Mouse (Mus musculus) neural tube, embryonic 14.5 days (tissue): ENCODE results near the gene Mcpt9. TPM values are rescaled to one million over a fixed set of nuclear protein-coding genes. Genes with fewer than 3 reads are reported as not detected.
"Not testable (repeated sequence)": the region's sequence is repeated elsewhere in the genome, so short reads cannot be mapped to it uniquely, and the experiment has no call there.

Experiments used
- ATAC-seq: fragments of 200-750 bp; cut with Nextera tagmentation; 2 replicates; pipeline ENCODE4 v1.8.0; 2017; ENCODE audit warnings: low read depth, mild to moderate bottlenecking, moderate TSS enrichment, moderate library complexity
- H3K27ac ChIP-seq: fragments of 300-500 bp; sonication (generic); 2 replicates; pipeline ENCODE4 v1.5.1; 2014; ENCODE audit warnings: low read depth, mild to moderate bottlenecking, control low read depth, low read length, moderate library complexity, mixed read lengths
- H3K27me3 ChIP-seq: fragments of 300-500 bp; sonication (generic); 2 replicates; pipeline ENCODE4 v1.6.1; 2014; ENCODE audit warnings: low read length; ENCODE audit not compliant: control insufficient read depth, insufficient read depth
- H3K36me3 ChIP-seq: fragments of 300-500 bp; sonication (generic); 2 replicates; pipeline ENCODE4 v1.6.1; 2014; ENCODE audit warnings: low read length, mixed read lengths; ENCODE audit not compliant: control insufficient read depth, insufficient read depth
- H3K4me1 ChIP-seq: fragments of 300-500 bp; sonication (generic); 2 replicates; pipeline ENCODE4 v1.6.1; 2014; ENCODE audit warnings: low read length; ENCODE audit not compliant: control insufficient read depth, insufficient read depth
- H3K4me2 ChIP-seq: fragments of 300-500 bp; sonication (generic); 2 replicates; pipeline ENCODE4 v1.6.1; 2014; ENCODE audit warnings: mild to moderate bottlenecking, low read depth, low read length, control low read depth
- H3K4me3 ChIP-seq: fragments of 300-500 bp; sonication (generic); 2 replicates; pipeline ENCODE4 v1.5.1; 2014; ENCODE audit warnings: low read depth, low read length, control low read depth, mixed read lengths
- H3K9ac ChIP-seq: fragments of 300-500 bp; sonication (generic); replicated peaks from 2 replicates; pipeline ENCODE4 v1.6.1; 2014; ENCODE audit warnings: low read depth, mild to moderate bottlenecking, control low read depth, low read length, mixed read lengths
- H3K9me3 ChIP-seq: fragments of 300-500 bp; sonication (generic); 2 replicates; pipeline ENCODE4 v1.6.1; 2016; ENCODE audit warnings: low read length; ENCODE audit not compliant: control insufficient read depth
- WGBS: fragments of 180-500 bp; shearing (Covaris S2); extraction: QIAGEN DNeasy Blood & Tissue Kit; methylation state at CpG from one replicate; pipeline ENCODE4 v1.1.7; 2014; 5-methylcytosine and 5-hydroxymethylcytosine counted together
- polyA plus RNA-seq: library from polyadenylated mRNA; unstranded; fragments of >200 nt; fragmentation: Nextera tagmentation; extraction: Ambion mirVana; gene quantifications from 2 replicates; pipeline ENCODE4 v1.2.1, GENCODE M21; 2014

Gene Mcpt9
- not detected in 2 replicates for polyA plus RNA-seq

- not testable (repeated sequence) for ATAC-seq, H3K4me2 ChIP-seq, H3K9me3 ChIP-seq, H3K4me1 ChIP-seq, H3K36me3 ChIP-seq, H3K9ac ChIP-seq, H3K4me3 ChIP-seq, H3K27ac ChIP-seq, H3K27me3 ChIP-seq
- WGBS: 75% methylated on average over 3 of the region's 3 CpGs
Observed at GRCm38 (mm10) chr14:56030395-56030794, at the start of gene Mcpt9. Gene Mcpt9, minus strand, starts transcription at chr14:56030495.

GRCm38 (mm10) chr14:56062213-56062612 is 31.9 kb upstream of the Mcpt9 start, which contains the start of gene Mcpt4:
Gene Mcpt4, minus strand, starts transcription at chr14:56062313.
- not testable (repeated sequence) for H3K27me3 ChIP-seq, H3K27ac ChIP-seq, H3K4me1 ChIP-seq, H3K4me2 ChIP-seq, H3K36me3 ChIP-seq, H3K9me3 ChIP-seq, H3K4me3 ChIP-seq, H3K9ac ChIP-seq, ATAC-seq
- WGBS: 83% methylated on average over 3 of the region's 3 CpGs

- Histone ChIP-seq H3K9ac (no peak overlapping the region), H3K4me1 (no peaks in the 10 kb centered on the region), H3K9me3 (no peaks in the 10 kb centered on the region), H3K27me3 (no peaks in the 10 kb centered on the region), H3K4me2 (no peak overlapping the region), H3K36me3 (no peaks in the 10 kb centered on the region), H3K27ac (no peak overlapping the region), H3K4me3 (no peak overlapping the region)
- 88% methylated on average over 4 of the region's 4 CpGs for WGBS
- ATAC-seq: no peak
Observed at GRCm38 (mm10) chr14:56057722-56058121, 27.4 kb upstream of the Mcpt9 start.

GRCm38 (mm10) chr14:56055408-56055807 is 25.1 kb upstream of the Mcpt9 start:
- Histone ChIP-seq H3K27ac (no peak overlapping the region), H3K36me3 (no peaks in the 10 kb centered on the region), H3K4me3 (no peak overlapping the region), H3K4me1 (no peaks in the 10 kb centered on the region), H3K9ac (no peak overlapping the region), H3K27me3 (no peaks in the 10 kb centered on the region), H3K4me2 (no peak overlapping the region), H3K9me3 (no peaks in the 10 kb centered on the region)
- 90% methylated on average over 3 of the region's 3 CpGs for WGBS
- no peak for ATAC-seq

DNA sequence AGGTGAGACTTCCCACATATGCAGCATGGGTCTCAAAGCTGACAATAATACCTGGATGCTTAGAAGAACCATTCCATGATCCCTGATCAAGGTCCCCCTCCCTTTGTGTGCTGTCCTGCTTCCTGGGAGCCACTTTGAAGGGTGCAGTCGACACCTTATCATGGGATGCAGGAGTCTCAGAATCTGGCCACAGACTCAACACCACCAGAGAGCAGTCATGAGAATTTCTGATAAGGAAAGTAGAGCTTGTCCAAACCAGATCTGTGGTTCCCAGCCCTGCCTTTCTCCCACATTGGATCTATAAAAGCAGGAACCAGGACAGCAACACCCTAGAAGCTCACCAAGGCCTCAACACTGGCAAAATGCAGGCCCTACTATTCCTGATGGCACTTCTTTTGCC is 11.5 kb upstream of the Mcpt9 start, which contains the start of gene Mcpt2:
TSS of gene Mcpt2 (plus strand) at position 250 of the 400 bp plus-strand sequence.
- H3K36me3 ChIP-seq, H3K9me3 ChIP-seq, ATAC-seq, H3K27ac ChIP-seq, H3K27me3 ChIP-seq, H3K4me3 ChIP-seq, H3K4me2 ChIP-seq, H3K9ac ChIP-seq, H3K4me1 ChIP-seq: not testable (repeated sequence)
- 91% methylated on average over 1 of the region's 1 CpGs for WGBS

- ATAC-seq: no peak
- Histone ChIP-seq H3K4me3 (no peak overlapping the region), H3K27me3 (no peaks in the 10 kb centered on the region), H3K4me1 (no peaks in the 10 kb centered on the region), H3K27ac (no peak overlapping the region), H3K36me3 (no peaks in the 10 kb centered on the region), H3K9ac (no peak overlapping the region), H3K4me2 (no peak overlapping the region), H3K9me3 (no peaks in the 10 kb centered on the region)
- WGBS: 83% methylated on average over 2 of the region's 2 CpGs
Observed at GRCm38 (mm10) chr14:56034433-56034832, 4.1 kb upstream of the Mcpt9 start.

DNA sequence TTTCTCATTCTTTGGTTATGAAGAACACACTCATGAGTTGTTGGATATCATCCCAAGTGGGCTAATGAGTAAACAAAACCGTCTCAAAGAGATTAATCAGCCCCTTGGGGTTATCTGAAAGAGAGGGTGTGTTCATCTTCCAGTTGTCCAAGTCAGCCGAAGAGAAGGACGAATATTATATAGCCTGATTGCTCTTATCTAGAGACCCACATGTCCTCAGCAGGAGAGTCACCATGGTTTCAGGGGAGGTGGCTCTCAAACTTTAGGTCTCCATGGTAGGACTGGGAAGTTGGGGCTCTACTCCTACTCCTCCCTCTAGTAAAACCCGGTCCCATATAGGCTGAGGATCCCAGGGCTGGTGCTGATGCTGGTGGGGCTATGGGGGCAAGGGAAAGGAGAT is 9.0 kb downstream of the Mcpt9 start:
- not testable (repeated sequence) for H3K27me3 ChIP-seq, H3K9ac ChIP-seq, H3K9me3 ChIP-seq, H3K4me1 ChIP-seq, ATAC-seq, H3K36me3 ChIP-seq, H3K4me2 ChIP-seq, H3K27ac ChIP-seq, H3K4me3 ChIP-seq
- 82% methylated on average over 3 of the region's 4 CpGs for WGBS

DNA sequence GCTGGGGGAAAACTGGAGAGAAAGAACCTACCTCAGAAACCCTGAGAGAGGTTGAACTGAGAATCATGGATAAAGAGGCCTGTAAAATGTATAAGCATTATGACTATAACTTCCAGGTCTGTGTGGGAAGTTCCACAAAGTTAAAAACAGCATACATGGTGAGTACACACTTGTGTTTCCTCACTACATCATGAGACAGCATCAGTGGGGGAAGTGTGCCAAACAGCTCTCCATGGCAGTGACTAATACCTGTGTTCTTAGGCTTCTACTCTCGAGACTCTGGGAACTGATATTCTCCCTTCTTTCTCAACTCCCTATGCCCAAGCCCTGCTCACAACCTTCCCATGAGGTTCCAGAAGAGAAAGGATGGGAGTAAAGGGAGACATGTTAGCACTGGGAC is 10.8 kb downstream of the Mcpt9 start:
- WGBS: 61% methylated on average over 1 of the region's 1 CpGs
- no peak for ATAC-seq

GRCm38 (mm10) chr14:56017671-56018070 is 12.6 kb downstream of the Mcpt9 start, which contains the start of gene Mcpt1:
Gene Mcpt1, plus strand, starts transcription at chr14:56017971.
- not testable (repeated sequence) for ATAC-seq, H3K27me3 ChIP-seq, H3K4me3 ChIP-seq, H3K9me3 ChIP-seq, H3K36me3 ChIP-seq, H3K4me1 ChIP-seq, H3K4me2 ChIP-seq, H3K27ac ChIP-seq, H3K9ac ChIP-seq
- WGBS: 87% methylated on average over 3 of the region's 3 CpGs

More for the DNA sequence above, 10.8 kb downstream of the Mcpt9 start:
- Histone ChIP-seq H3K4me2 (no peak overlapping the region), H3K27me3 (no peaks in the 10 kb centered on the region), H3K9ac (no peak overlapping the region), H3K27ac (no peak overlapping the region), H3K36me3 (no peaks in the 10 kb centered on the region), H3K4me1 (no peaks in the 10 kb centered on the region), H3K4me3 (no peak overlapping the region), H3K9me3 (no peaks in the 10 kb centered on the region)
